In genomic region chr7:122287217-122287616, GRCm38 (mm10) we compare ENCODE assay signal across 24 mouse cellular contexts. TPM values are rescaled to one million over a fixed set of nuclear protein-coding genes. Genes with fewer than 3 reads are reported as not detected.
A peak's percentile ranks its signal among the peaks of the same experiment; 100 is the strongest.
DNase-seq lines count a peak whose midpoint lies in the region; ATAC-seq and TF ChIP-seq lines count a peak whose summit lies in the region.
"Had no signal": no experiment of that assay in that cellular context is flagged by ENCODE, and none has a peak within 500 bp of the region (broad histone marks: within the 10 kb centered on the region; RNA-seq: fewer than 3 reads in every experiment).

No protein-coding gene starts in this region.

- H3K4me1 ChIP-seq in lung, embryonic 14.5 days (ENCODE audit: insufficient read depth): peaks cover 3% of the 10 kb centered on the region; the same call in 1 of the 2 replicates

- peak; percentile 14 for DNase-seq in lung, embryonic 14.5 days
- no peak for DNase-seq in lung, postnatal 4 days
- peak; percentile 60 for DNase-seq in T-cell, adult 2 months (ENCODE audit: low spot score)
- peak; percentile 43 to 50 for DNase-seq in thymus, postnatal 36 days
- no peak for DNase-seq in c-Kit-positive CD71-positive TER-119-positive erythroid progenitor cells, embryonic 14.5 days (ENCODE audit: low spot score)
- DNase-seq in heart, adult 18-20 months: no peak
- DNase-seq: gastrocnemius, postnatal 14 days; heart, postnatal 10 days; kidney, postnatal 36 days; layer of hippocampus, adult 9-11 months; liver, embryonic 13.5 days; right cerebral cortex, adult 18-20 months had no signal

- WGBS in lung, embryonic 14.5 days: 48% methylated on average over 1 of the region's 1 CpGs

- H3K4me2 ChIP-seq in lung, embryonic 14.5 days: no peak overlapping the region
- H3K4me2 ChIP-seq: forebrain, embryonic 13.5 days; heart, embryonic 11.5 days; hindbrain, embryonic 13.5 days; limb, embryonic 12.5 days; liver, embryonic 13.5 days; lung, embryonic 15.5 days; midbrain, embryonic 11.5 days; neural tube, embryonic 12.5 days had no signal

- H3K9ac ChIP-seq in lung, embryonic 14.5 days: no peak overlapping the region
- H3K9ac ChIP-seq: forebrain, embryonic 13.5 days; hindbrain, embryonic 13.5 days; limb, embryonic 12.5 days; liver, embryonic 13.5 days; lung, embryonic 15.5 days; neural tube, embryonic 12.5 days had no signal

- H3K36me3 ChIP-seq in lung, embryonic 14.5 days (ENCODE audit: insufficient read depth): no peaks in the 10 kb centered on the region
- H3K36me3 ChIP-seq: hindbrain, embryonic 13.5 days; limb, embryonic 12.5 days; liver, embryonic 13.5 days; lung, embryonic 15.5 days; neural tube, embryonic 12.5 days had no signal

- TF ChIP-seq CTCF in lung, embryonic 14.5 days (IDR thresholded peaks at IDR 0.05; ENCODE audit: low read depth): no peak

- no peak overlapping the region for H3K27ac ChIP-seq in lung, embryonic 14.5 days (ENCODE audit: low read depth)
- H3K27ac ChIP-seq: forebrain, embryonic 13.5 days; hindbrain, embryonic 13.5 days; limb, embryonic 12.5 days; liver, embryonic 13.5 days; lung, embryonic 15.5 days; macrophage; neural tube, embryonic 12.5 days had no signal

- H3K27me3 ChIP-seq in lung, embryonic 14.5 days (ENCODE audit: insufficient read depth, low read length): peaks cover 37% of the 10 kb centered on the region

- ATAC-seq in lung, embryonic 14.5 days (ENCODE audit: insufficient read depth): no peak
- peak; percentile 53 for ATAC-seq in inflammation-experienced regulatory T-cells, adult 6 months
- ATAC-seq: forebrain, embryonic 13.5 days; intestine, embryonic 16.5 days had no signal

- H3K4me3 ChIP-seq in lung, embryonic 14.5 days (ENCODE audit: low read depth, low read length): no peak overlapping the region
- H3K4me3 ChIP-seq: erythroblast, embryonic 14.5 days; forebrain, embryonic 13.5 days; hindbrain, embryonic 13.5 days; limb, embryonic 12.5 days; liver, embryonic 13.5 days; lung, embryonic 15.5 days; neural tube, embryonic 12.5 days had no signal

- H3K9me3 ChIP-seq in lung, embryonic 14.5 days (ENCODE audit: low read depth, low read length): no peaks in the 10 kb centered on the region
- H3K9me3 ChIP-seq: forebrain, embryonic 13.5 days; hindbrain, embryonic 13.5 days; liver, embryonic 13.5 days; lung, embryonic 15.5 days; neural tube, embryonic 12.5 days had no signal

RNA-seq across cellular contexts. Expression of gene Prkcb, which starts 1.3 kb away (rescaled TPM):
- polyA plus RNA-seq in lung, embryonic 14.5 days (2014; fragmentation: Nextera tagmentation; extraction: Ambion mirVana): 7.5 and 9.7 TPM in 2 replicates
- 10 to 100 TPM; 45.1 to 89.5 (median 71.9) TPM for polyA plus RNA-seq in inflammation-experienced regulatory T-cells, adult 6 months (2017; shearing (Covaris generic))
- total RNA-seq in heart, adult 18-20 months (2021): 1 to 10 TPM; 3.4 to 8.6 TPM
- total RNA-seq: MEL had no signal
- polyA plus RNA-seq: erythroblast, embryonic 14.5 days had no signal

Comparison
In these comparisons a context has a peak if more than half of its experiments do, and no peak if none do; other contexts are left out.
1. DNase-seq: peak in lung, embryonic 14.5 days (single experiment), T-cell, adult 2 months (single experiment) and thymus, postnatal 36 days (2 of 2); none in lung, postnatal 4 days (0 of 2), c-Kit-positive CD71-positive TER-119-positive erythroid progenitor cells, embryonic 14.5 days (single experiment) and heart, adult 18-20 months (0 of 2).